ENCODE assay signal across 11 mouse cellular contexts in the genomic region with DNA sequence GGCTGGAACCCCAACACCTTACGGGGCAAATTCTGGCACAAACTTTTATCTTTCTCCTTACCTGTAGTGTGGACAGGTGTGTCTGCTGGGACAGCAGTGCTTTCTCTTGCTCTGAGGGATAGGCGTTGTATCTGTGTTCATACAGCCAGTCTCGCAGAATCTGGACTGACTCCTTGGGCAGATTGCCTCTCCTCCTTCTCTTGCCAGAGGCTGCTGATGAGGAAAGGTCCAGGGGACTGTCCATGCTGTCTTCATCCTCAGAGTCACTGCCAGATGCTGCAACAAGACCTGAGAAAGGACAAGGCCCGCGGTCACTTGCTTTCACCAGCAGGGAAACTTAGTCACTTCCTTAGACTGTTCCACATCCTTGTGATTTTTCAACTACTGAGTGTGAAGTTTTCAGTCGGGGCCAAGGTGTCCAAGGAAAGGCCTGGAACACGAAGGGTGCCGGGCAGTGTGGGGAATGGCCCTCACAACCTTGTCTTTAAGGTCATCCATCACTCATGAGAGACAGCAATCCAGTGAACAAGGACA. TPM values are rescaled to one million over a fixed set of nuclear protein-coding genes. Genes with fewer than 3 reads are reported as not detected.
DNase-seq lines count a peak whose midpoint lies in the region; ATAC-seq and TF ChIP-seq lines count a peak whose summit lies in the region.
"Had no signal": no experiment of that assay in that cellular context is flagged by ENCODE, and none has a peak within 500 bp of the region (broad histone marks: within the 10 kb centered on the region; RNA-seq: fewer than 3 reads in every experiment).

No protein-coding gene starts in this region.

- H3K27me3 ChIP-seq in liver, adult 2 months (ENCODE audit: control insufficient read depth, insufficient read depth, low read length), result no peaks in the 10 kb centered on the region
- peaks cover 21% of the 10 kb centered on the region for H3K27me3 ChIP-seq in liver, embryonic 15.5 days

- H3K4me3 ChIP-seq in liver, adult 2 months (ENCODE audit: insufficient read depth, low read depth, low read length), result no peak overlapping the region
- no peak overlapping the region for H3K4me3 ChIP-seq in embryonic fibroblast, embryonic 13.5 days (ENCODE audit: insufficient read depth, low read length)
- H3K4me3 ChIP-seq in liver, embryonic 15.5 days (replicated peaks), result no peak overlapping the region
- H3K4me3 ChIP-seq: forebrain, embryonic 15.5 days; hindbrain, embryonic 12.5 days had no signal

- no peak for TF ChIP-seq CTCF in liver, adult 2 months (IDR thresholded peaks at IDR 0.05; ENCODE audit: low read depth, low read length)
- TF ChIP-seq CTCF in embryonic fibroblast, embryonic 13.5 days (IDR thresholded peaks at IDR 0.05; ENCODE audit: borderline replicate concordance, insufficient read depth, low read length), result no peak

- H3K4me2 ChIP-seq in liver, embryonic 15.5 days, result no peak overlapping the region
- H3K4me2 ChIP-seq: forebrain, embryonic 15.5 days had no signal

- 26% methylated on average over 8 of the region's 8 CpGs for WGBS in liver, adult 2 months
- 56% methylated on average over 8 of the region's 8 CpGs for WGBS in liver, embryonic 15.5 days (ENCODE audit: insufficient replicate concordance)

- peaks cover 7% of the 10 kb centered on the region; the same call in 1 of the 2 replicates for H3K79me2 ChIP-seq in liver, adult 2 months (ENCODE audit: control insufficient read depth, insufficient read depth, low read length)

- H3K27ac ChIP-seq in liver, adult 2 months (replicated peaks; ENCODE audit: insufficient read depth, low read depth, low read length), result peak overlapping the region; percentile 67
- 0 out of 2 replicates have a peak overlapping the region, but pooled peaks have one; percentile 2 for H3K27ac ChIP-seq in embryonic fibroblast, embryonic 13.5 days (ENCODE audit: insufficient read depth, low read length)
- H3K27ac ChIP-seq in liver, embryonic 15.5 days (replicated peaks), result 0 out of 2 replicates have a peak overlapping the region, but pooled peaks have one; percentile 26
- H3K27ac ChIP-seq: forebrain, embryonic 15.5 days; hindbrain, embryonic 12.5 days had no signal

- peaks cover 18% of the 10 kb centered on the region for H3K4me1 ChIP-seq in liver, adult 2 months (ENCODE audit: control insufficient read depth, insufficient read depth, low read length)
- peaks cover 12% of the 10 kb centered on the region for H3K4me1 ChIP-seq in embryonic fibroblast, embryonic 13.5 days (ENCODE audit: control insufficient read depth, insufficient read depth, low read length)
- peaks cover 38% of the 10 kb centered on the region for H3K4me1 ChIP-seq in liver, embryonic 15.5 days (replicated peaks)

- no peak for ATAC-seq in liver, embryonic 15.5 days (ENCODE audit: insufficient read depth)
- ATAC-seq: forebrain, embryonic 15.5 days had no signal

- no peak for TF ChIP-seq POLR2A in liver, adult 2 months (IDR thresholded peaks at IDR 0.05; ENCODE audit: extremely low read depth, insufficient read depth, low read length)
- TF ChIP-seq POLR2A in embryonic fibroblast, embryonic 13.5 days (IDR thresholded peaks at IDR 0.05; ENCODE audit: low read depth, low read length), result no peak

- DNase-seq in adrenal gland, postnatal 10 days, result peak; percentile 37
- DNase-seq in adrenal gland, adult 18-20 months (ENCODE audit: low spot score in 2 of 2), result no peak
- peak; percentile 44 for DNase-seq in liver, adult 2 months (ENCODE audit: extremely low read depth, low read depth, low spot score)
- no peak for DNase-seq in liver
- no peak for DNase-seq in spleen, postnatal 14 days (ENCODE audit: low spot score in 2 of 2)
- DNase-seq in right cerebral cortex, postnatal 10 days (ENCODE audit: low spot score in 2 of 2), result no peak
- DNase-seq: midbrain, embryonic 14.5 days had no signal

- peak overlapping the region; percentile 18 for H3K9ac ChIP-seq in liver, adult 2 months (ENCODE audit: low read depth, low read length)
- H3K9ac ChIP-seq in liver, embryonic 15.5 days, result no peak overlapping the region
- H3K9ac ChIP-seq: forebrain, embryonic 15.5 days; hindbrain, embryonic 12.5 days had no signal

- peaks cover 17% of the 10 kb centered on the region for H3K36me3 ChIP-seq in liver, adult 2 months (ENCODE audit: control insufficient read depth, insufficient read depth, low read length)
- H3K36me3 ChIP-seq in liver, embryonic 15.5 days (replicated peaks), result peaks cover 18% of the 10 kb centered on the region
- H3K36me3 ChIP-seq: forebrain, embryonic 15.5 days had no signal

- H3K9me3 ChIP-seq in liver, embryonic 15.5 days (replicated peaks), result no peaks in the 10 kb centered on the region
- H3K9me3 ChIP-seq: forebrain, embryonic 15.5 days; hindbrain, embryonic 12.5 days had no signal

RNA-seq across cellular contexts. Expression of gene Tgif1, which starts 7.2 kb away (rescaled TPM):
- 10 to 100 TPM; 35.7 to 51.8 TPM for total RNA-seq in adrenal gland, postnatal 10 days (2021)
- total RNA-seq in adrenal gland, adult 18-20 months (2021), result 10 to 100 TPM; 42.5 to 58.2 TPM
- 10.6 and 16.2 TPM in 2 replicates for total RNA-seq in liver, adult 2 months (2014; rRNA removed)
- polyA plus RNA-seq in liver, adult 2 months (2012; rRNA removed), result 14.5 and 17.0 TPM in 2 replicates
- 95.7 and 100 TPM in 2 replicates for polyA plus RNA-seq in embryonic fibroblast, embryonic 13.5 days (2011; ENCODE audit: insufficient read length, low read depth, missing spikeins)
- 8.0 and 9.1 TPM in 2 replicates for polyA plus RNA-seq in liver, embryonic 15.5 days (2015; fragmentation: Nextera tagmentation; extraction: Ambion mirVana)

Comparison
In these comparisons a context has a peak if more than half of its experiments do, and no peak if none do; other contexts are left out.
1. DNase-seq: peak in adrenal gland, postnatal 10 days (single experiment) and liver, adult 2 months (single experiment); none in adrenal gland, adult 18-20 months (0 of 2), liver (single experiment), spleen, postnatal 14 days (0 of 2) and right cerebral cortex, postnatal 10 days (0 of 2).
2. H3K27ac ChIP-seq: peak in every context shown above with its lines; median percentile 67 in liver, adult 2 months; 26 in liver, embryonic 15.5 days; 2 in embryonic fibroblast, embryonic 13.5 days.